Mouse (Mus musculus): Measurements from ENCODE around the gene Polr3gl.

DNA sequence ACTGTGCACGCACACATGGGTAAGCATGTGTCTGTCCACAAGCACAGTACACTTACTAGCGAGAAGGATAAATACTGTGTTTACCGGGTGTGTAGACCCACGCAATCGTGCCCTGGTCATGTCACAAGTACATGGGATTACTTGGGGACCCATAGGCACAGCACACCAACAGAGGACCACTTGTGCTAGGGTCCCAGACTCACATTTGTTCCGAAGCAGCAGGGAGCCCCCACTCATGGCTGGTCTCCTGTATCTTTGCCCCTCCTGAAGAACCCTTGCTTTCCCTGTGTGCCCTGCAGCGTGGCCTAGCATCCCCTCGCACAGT lies 5.0 kb upstream of the Polr3gl start:
- no peak for TF ChIP-seq POLR2A (IDR thresholded peaks at IDR 0.05; ENCODE audit: extremely low read depth, insufficient read depth, low read length)
- TF ChIP-seq CTCF (IDR thresholded peaks at IDR 0.05; ENCODE audit: extremely low read depth, insufficient read depth, low read length), result no peak
